Mouse (Mus musculus) left cerebral cortex, postnatal 36 days (tissue): ENCODE measurements at regions not wholly inside any gene's neighbourhood (a gene's known extent, or its start where the extent isn't known, plus 50 kb on each side); places are given as distances from the start of the nearest gene placed in this dataset.

Source experiments
- DNase-seq, 2 experiments: peaks; one replicate each; pipeline ENCODE4 v3.0.0; 2021 to 2022; ENCODE audit warnings: low spot score in 2 of 2, mixed read lengths in 1 of 2
- intact Hi-C: fragments of 180-260 bp; cut with DNase I; formaldehyde crosslinking; loops from one replicate; pipeline ENCODE4 v1.15.1; 2025

GRCm38 (mm10) chr12:63309799-63310198 lies 1164.7 kb downstream of the Fscb start:
- DNase-seq = no peak
- intact Hi-C loops = loop anchor here (5.0 kb wide), 1 partner anchor 118 kb away; no protein-coding TSS in a partner anchor

- no peak for DNase-seq
- intact Hi-C loops = no loop called here
Observed at GRCm38 (mm10) chr12:63279321-63279720, 1195.2 kb downstream of the Fscb start.
